Mouse (Mus musculus): ENCODE data around the gene Abhd14b. TPM values are rescaled to one million over a fixed set of nuclear protein-coding genes. Genes with fewer than 3 reads are reported as not detected.

Abhd14b gene
- total and polyA plus RNA-seq, 3 experiments: 3.4 to 6.5 TPM; not detected in 1

DNA sequence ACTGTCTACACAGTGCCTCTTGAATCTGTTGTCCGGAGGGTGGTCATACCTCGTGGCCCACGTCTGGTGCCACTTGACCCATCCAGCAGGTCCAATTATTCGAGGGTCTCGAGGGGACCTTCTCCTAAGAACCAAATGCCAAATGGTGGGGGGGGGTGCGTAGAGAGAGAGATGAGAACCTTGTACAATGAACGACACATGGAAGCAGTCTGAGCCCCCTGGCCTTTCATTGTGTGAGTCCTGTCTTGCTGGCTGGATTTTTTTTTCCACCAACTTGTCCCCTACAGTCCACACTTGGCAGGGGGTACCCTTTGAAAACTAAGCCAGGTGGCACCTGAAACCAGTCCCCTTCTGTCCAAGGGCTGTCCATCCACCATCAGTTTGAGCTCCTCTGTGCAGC is 20.5 kb downstream of the Abhd14b start (continued):
- no peak for TF ChIP-seq MEF2A (IDR thresholded peaks at IDR 0.05; ENCODE audit: extremely low read depth, insufficient replicate concordance, low read depth, low read length, poor library complexity, severe bottlenecking)

GRCm38 (mm10) chr9:106469317-106469716 is 22.1 kb downstream of the Abhd14b start:
- Histone ChIP-seq H3K9ac (ENCODE audit: control insufficient read depth, low read depth, low read length, poor library complexity, severe bottlenecking) (no peak overlapping the region), H3K4me1 (ENCODE audit: control insufficient read depth in 1 of 2, insufficient read depth in 2 of 2, low read length in 2 of 2) (peaks cover 0 to 8% of the 10 kb centered on the region in 2 experiments; a peak in 2 of 4 replicates), H3K9me3 (replicated peaks; ENCODE audit: insufficient read depth, low read length) (no peaks in the 10 kb centered on the region), H3K79me2 (ENCODE audit: control insufficient read depth, insufficient read depth, low read length, poor library complexity) (no peaks in the 10 kb centered on the region), H3K36me3 (ENCODE audit: control insufficient read depth in 1 of 2, insufficient read depth in 2 of 2, low read length in 2 of 2) (no peaks in the 10 kb centered on the region; a peak in 1 of 4 replicates), H3K4me3 (ENCODE audit: control insufficient read depth in 1 of 2, insufficient read depth in 1 of 2, low read depth in 2 of 2, low read length in 2 of 2) (no peak overlapping the region), H3K27me3 (ENCODE audit: control insufficient read depth in 1 of 2, insufficient read depth in 2 of 2, low read length in 2 of 2) (no peaks in the 10 kb centered on the region), H3K27ac (ENCODE audit: control insufficient read depth, low read depth, low read length) (no peak overlapping the region)
- no peak for DNase-seq (ENCODE audit: low read depth, low spot score)
- TF ChIP-seq MXI1 (IDR thresholded peaks at IDR 0.05; ENCODE audit: low read depth, low read length): no peak
- TF ChIP-seq GATA1 (IDR thresholded peaks at IDR 0.05; ENCODE audit: low read depth, low read length): no peak
- no peak for TF ChIP-seq EP300 (IDR thresholded peaks at IDR 0.05; ENCODE audit: low read depth in 1 of 2, low read length in 2 of 2)
- no peak for TF ChIP-seq ZNF384 (IDR thresholded peaks at IDR 0.05; ENCODE audit: low read depth, low read length)
- TF ChIP-seq ELF1 (IDR thresholded peaks at IDR 0.05; ENCODE audit: low read depth, low read length): no peak
- peak in 2 of 3 experiments; percentile 30 to 36; a peak in 4 of 6 replicates for TF ChIP-seq CTCF (IDR thresholded peaks at IDR 0.05 in 2 of 3, conservative IDR thresholded peaks at IDR 0.05 in 1 of 3; ENCODE audit: control insufficient read depth in 1 of 3, insufficient read depth in 1 of 3, low read depth in 2 of 3, low read length in 3 of 3, poor library complexity in 1 of 3, severe bottlenecking in 1 of 3)
- TF ChIP-seq CHD1 (IDR thresholded peaks at IDR 0.05; ENCODE audit: low read depth, low read length): no peak

DNA sequence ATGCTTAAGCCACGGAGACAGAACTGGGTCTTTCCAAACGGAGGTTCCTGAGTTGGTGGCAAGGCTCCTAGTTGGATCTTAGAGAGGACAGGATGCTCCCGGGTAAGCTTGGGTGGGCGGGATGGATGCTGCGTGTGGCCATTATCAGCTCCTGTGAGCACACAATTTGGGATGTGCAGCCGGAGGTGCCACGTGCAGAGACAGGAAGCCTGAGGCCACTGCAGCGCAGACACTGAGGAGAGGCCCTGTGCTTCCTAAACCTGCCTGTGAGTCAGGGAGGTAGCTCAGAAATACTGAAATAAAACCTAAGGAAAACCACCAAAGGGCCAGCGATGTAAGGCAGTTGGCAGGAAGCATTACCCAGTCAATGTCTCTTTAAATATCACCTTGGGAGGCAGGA is 22.5 kb downstream of the Abhd14b start:
- no peak for TF ChIP-seq MEF2A (IDR thresholded peaks at IDR 0.05; ENCODE audit: extremely low read depth, insufficient replicate concordance, low read depth, low read length, poor library complexity, severe bottlenecking)
- no peak for TF ChIP-seq TAL1 (IDR thresholded peaks at IDR 0.05; ENCODE audit: low read length)
- TF ChIP-seq NELFE (IDR thresholded peaks at IDR 0.05; ENCODE audit: low read depth, low read length): no peak
- TF ChIP-seq MAZ (IDR thresholded peaks at IDR 0.05; ENCODE audit: low read depth, low read length): no peak
- TF ChIP-seq ZC3H11A (IDR thresholded peaks at IDR 0.05; ENCODE audit: low read depth, low read length): no peak
- no peak for TF ChIP-seq MAX (IDR thresholded peaks at IDR 0.05; ENCODE audit: low read length)
- no peak for TF ChIP-seq MYC (IDR thresholded peaks at IDR 0.05; ENCODE audit: low read depth, low read length)
- no peak for TF ChIP-seq ZKSCAN1 (IDR thresholded peaks at IDR 0.05; ENCODE audit: low read depth, low read length)
- TF ChIP-seq SMC3 (IDR thresholded peaks at IDR 0.05; ENCODE audit: low read depth, low read length): no peak
- no peak for TF ChIP-seq CTCF (IDR thresholded peaks at IDR 0.05 in 2 of 3, conservative IDR thresholded peaks at IDR 0.05 in 1 of 3; ENCODE audit: control insufficient read depth in 1 of 3, insufficient read depth in 1 of 3, low read depth in 2 of 3, low read length in 3 of 3, poor library complexity in 1 of 3, severe bottlenecking in 1 of 3)
- no peak for TF ChIP-seq MAFK (IDR thresholded peaks at IDR 0.05; ENCODE audit: borderline replicate concordance, low read depth, low read length)
- no peak for TF ChIP-seq NRF1 (IDR thresholded peaks at IDR 0.05; ENCODE audit: insufficient read depth, low read depth, low read length, poor library complexity, severe bottlenecking)
- TF ChIP-seq MYB (IDR thresholded peaks at IDR 0.05; ENCODE audit: low read depth, low read length): no peak
- TF ChIP-seq USF2 (IDR thresholded peaks at IDR 0.05; ENCODE audit: borderline replicate concordance in 1 of 2, insufficient read depth in 1 of 2, low read depth in 1 of 2, low read length in 2 of 2): no peak
- TF ChIP-seq HCFC1 (IDR thresholded peaks at IDR 0.05; ENCODE audit: low read depth, low read length): no peak
- no peak for TF ChIP-seq USF1 (IDR thresholded peaks at IDR 0.05; ENCODE audit: low read depth, low read length)
- TF ChIP-seq JUND (IDR thresholded peaks at IDR 0.05; ENCODE audit: low read depth, low read length): no peak
- TF ChIP-seq POLR2AphosphoS2 (IDR thresholded peaks at IDR 0.05; ENCODE audit: low read length): no peak
- no peak for TF ChIP-seq GATA1 (IDR thresholded peaks at IDR 0.05; ENCODE audit: low read depth, low read length)
- TF ChIP-seq CHD2 (IDR thresholded peaks at IDR 0.05; ENCODE audit: low read length): no peak
- Histone ChIP-seq H3K9me3 (replicated peaks; ENCODE audit: insufficient read depth, low read length) (no peaks in the 10 kb centered on the region), H3K9ac (ENCODE audit: control insufficient read depth, low read depth, low read length, poor library complexity, severe bottlenecking) (no peak overlapping the region), H3K27ac (ENCODE audit: control insufficient read depth, low read depth, low read length) (no peak overlapping the region), H3K79me2 (ENCODE audit: control insufficient read depth, insufficient read depth, low read length, poor library complexity) (no peaks in the 10 kb centered on the region), H3K36me3 (ENCODE audit: control insufficient read depth in 1 of 2, insufficient read depth in 2 of 2, low read length in 2 of 2) (no peaks in the 10 kb centered on the region; a peak in 1 of 4 replicates), H3K4me1 (ENCODE audit: control insufficient read depth in 1 of 2, insufficient read depth in 2 of 2, low read length in 2 of 2) (peaks cover 0 to 8% of the 10 kb centered on the region in 2 experiments; a peak in 2 of 4 replicates), H3K4me3 (ENCODE audit: control insufficient read depth in 1 of 2, insufficient read depth in 1 of 2, low read depth in 2 of 2, low read length in 2 of 2) (no peak overlapping the region), H3K27me3 (ENCODE audit: control insufficient read depth in 1 of 2, insufficient read depth in 2 of 2, low read length in 2 of 2) (no peaks in the 10 kb centered on the region)
- no peak for DNase-seq (ENCODE audit: low read depth, low spot score)

Measured in MEL (cell line).